Mouse (Mus musculus) adrenal gland, adult 8-10 months (tissue): Measurements from ENCODE around the gene Hk2. TPM values are rescaled to one million over a fixed set of nuclear protein-coding genes. Genes with fewer than 3 reads are reported as not detected.
"Not testable (repeated sequence)": the region's sequence is repeated elsewhere in the genome, so short reads cannot be mapped to it uniquely, and the experiment has no call there.

Experiments used
- DNase-seq: peaks from one replicate; pipeline ENCODE4 v3.0.0; 2022
- total RNA-seq, 4 experiments: library from RNA; stranded (reverse); gene quantifications; 2 replicates each; pipeline ENCODE4 v1.2.4; 2022

Hk2 gene
- total RNA-seq, 4 experiments from 2014 or later, result 16.3 to 73.4 (median 57.0) TPM

DNA sequence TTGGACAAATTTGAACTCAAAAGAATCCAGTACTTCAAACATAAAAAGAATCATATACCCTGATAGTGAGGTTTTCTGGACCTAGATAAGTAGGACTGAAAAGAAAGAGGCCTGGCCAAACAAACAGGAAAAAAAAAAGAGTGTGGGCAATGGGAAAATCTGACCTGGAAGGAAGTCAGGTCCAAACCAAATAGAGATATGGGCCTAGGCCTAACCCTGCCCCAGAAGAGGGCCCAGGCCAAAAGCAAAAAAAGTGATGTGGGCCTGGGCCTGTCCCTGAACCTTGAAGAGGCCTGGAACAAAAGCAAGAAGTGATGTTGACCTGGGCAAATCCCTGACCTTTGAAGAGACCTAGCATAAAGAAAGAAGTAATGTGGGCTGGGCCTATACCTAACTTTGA, 90.1 kb downstream of the Hk2 start:
- no peak for DNase-seq

DNA sequence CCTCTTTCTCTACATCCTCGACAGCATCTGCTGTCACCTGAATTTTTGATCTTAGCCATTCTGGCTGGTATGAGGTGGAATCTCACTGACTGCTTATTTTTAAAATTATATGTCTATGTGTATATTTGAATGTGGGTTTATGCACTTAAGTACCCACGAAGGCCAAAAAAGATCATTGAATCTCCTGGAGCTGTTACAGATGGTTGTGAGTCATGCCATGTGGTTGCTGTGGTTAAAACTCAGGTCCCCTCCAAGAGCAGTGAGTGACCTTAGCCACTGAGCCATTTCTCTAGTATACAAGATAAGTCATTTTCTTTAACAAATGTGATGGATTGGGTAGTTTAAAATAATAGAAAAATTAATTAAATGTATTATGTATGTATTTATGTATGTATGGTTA, 95.0 kb downstream of the Hk2 start:
- DNase-seq, result not testable (repeated sequence)

DNA sequence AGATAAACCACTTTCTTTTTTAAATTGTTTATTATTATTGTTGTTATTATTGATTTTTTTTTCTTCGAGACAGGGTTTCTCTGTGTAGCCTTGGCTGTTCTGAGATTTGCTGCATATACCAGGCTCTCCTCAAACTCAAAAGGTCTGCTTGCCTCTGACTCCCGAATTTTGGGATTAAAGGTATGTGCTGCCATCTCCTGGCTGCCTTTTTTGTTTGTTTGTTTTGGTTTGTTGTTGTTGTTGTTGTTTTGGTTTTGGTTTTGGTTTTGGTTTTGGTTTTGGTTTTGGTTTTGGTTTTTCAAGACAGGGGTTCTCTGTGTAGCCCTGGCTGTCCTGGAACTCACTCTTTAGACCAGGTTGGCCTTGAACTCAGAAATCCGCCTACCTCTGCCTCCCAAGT, 96.6 kb downstream of the Hk2 start:
- DNase-seq, result not testable (repeated sequence)

Other genes starting within 250 kb of the Hk2 start
- 10 to 100 TPM; 27.4 to 40.4 (median 32.5) TPM for gene Pole4, start 69.1 kb downstream of the Hk2 start, total RNA-seq
- 1 to 10 TPM in 3 of 4 experiments, under 1 TPM in 1; 0.96 to 2.5 (median 1.4) TPM for gene Sema4f, start 165.3 kb upstream of the Hk2 start, total RNA-seq
- gene M1ap, start 172.4 kb upstream of the Hk2 start, total RNA-seq, result not detected